Mouse (Mus musculus): ENCODE data around the gene Fam181a. TPM values are rescaled to one million over a fixed set of nuclear protein-coding genes. Genes with fewer than 3 reads are reported as not detected.

Fam181a gene
- total RNA-seq, 2 experiments from 2014 or later = not detected

- DNase-seq = peak; percentile 55
Observed at GRCm38 (mm10) chr12:103358951-103359801, 48.4 kb downstream of the Fam181a start.

GRCm38 (mm10) chr12:103360812-103361211 is 50.0 kb downstream of the Fam181a start:
- DNase-seq = peak in 1 of 2 experiments; percentile 24

GRCm38 (mm10) chr12:103361539-103362307 is 50.9 kb downstream of the Fam181a start:
- peak; percentile 62 to 75 for DNase-seq

GRCm38 (mm10) chr12:103362336-103362735 is 51.6 kb downstream of the Fam181a start:
- DNase-seq = peak; percentile 75 to 89

Other genes starting within 250 kb of the Fam181a start
- gene Prima1, start 68.8 kb upstream of the Fam181a start, total RNA-seq (2021) = under 1 TPM in 1 of 2 experiments, not detected in 1; 0.40 TPM
- 100 to 1,000 TPM; 561 to 602 TPM for gene Asb2, start 45.0 kb downstream of the Fam181a start, total RNA-seq (2021)
- gene Otub2, start 77.7 kb downstream of the Fam181a start, total RNA-seq (2021) = 1 to 10 TPM; 3.4 to 3.9 TPM
- 1 to 10 TPM; 1.2 to 1.6 TPM for gene 9330161L09Rik, start 96.8 kb downstream of the Fam181a start, total RNA-seq (2021)
- 10 to 100 TPM; 88.3 to 91.5 TPM for gene Ddx24, start 114.9 kb downstream of the Fam181a start, total RNA-seq (2021)
- 100 to 1,000 TPM in 1 of 2 experiments, 10 to 100 TPM in 1; 53.9 to 125 TPM for gene Ifi27, start 123.2 kb downstream of the Fam181a start, total RNA-seq (2021)
- gene Ifi27l2a, start 132.7 kb downstream of the Fam181a start, total RNA-seq (2021) = 10 to 100 TPM; 48.4 to 73.7 TPM
- gene Ifi27l2b, start 146.2 kb downstream of the Fam181a start, total RNA-seq (2021) = not detected
- under 1 TPM; 0.31 to 0.32 TPM for gene Ppp4r4, start 221.3 kb downstream of the Fam181a start, total RNA-seq (2021)